Mouse (Mus musculus) embryonic fibroblast, embryonic 13.5 days (primary cell): ENCODE measurements around the gene Gm20388.

Source experiments
- CTCF ChIP-seq: IDR thresholded peaks from 2 replicates; pipeline ENCODE4 v1.5.1; 2011; ENCODE audit warnings: mild to moderate bottlenecking, control low read depth, low read length, moderate library complexity, borderline replicate concordance; ENCODE audit not compliant: insufficient read depth
- POLR2A ChIP-seq: IDR thresholded peaks from 2 replicates; pipeline ENCODE4 v1.6.1; 2011; ENCODE audit warnings: low read depth, mild to moderate bottlenecking, control low read depth, low read length, moderate library complexity

GRCm38 (mm10) chr8:123741232-123741631 is 3830.6 kb downstream of the Gm20388 start:
- TF ChIP-seq CTCF (no peak), POLR2A (no peak)
